Mouse (Mus musculus) stomach, embryonic 14.5 days (tissue): ENCODE measurements around the gene Camk2d. TPM values are rescaled to one million over a fixed set of nuclear protein-coding genes. Genes with fewer than 3 reads are reported as not detected.

Experiments
- ATAC-seq: fragments of 200-750 bp; cut with Nextera tagmentation; 2 replicates; pipeline ENCODE4 v1.8.0; 2017; ENCODE audit warnings: low read depth, moderate TSS enrichment; ENCODE audit not compliant: insufficient number of reproducible peaks, insufficient read depth, low FRiP score
- H3K27ac ChIP-seq: fragments of 300-500 bp; sonication (generic); 2 replicates; pipeline ENCODE4 v1.5.1; 2014; ENCODE audit warnings: mild to moderate bottlenecking, low read length, moderate library complexity, mixed read lengths
- H3K27me3 ChIP-seq: fragments of 300-500 bp; sonication (generic); 2 replicates; pipeline ENCODE4 v1.6.1; 2014; ENCODE audit warnings: low read length, control low read depth, mixed read lengths; ENCODE audit not compliant: control insufficient read depth, insufficient read depth
- H3K36me3 ChIP-seq: fragments of 300-500 bp; sonication (generic); 2 replicates; pipeline ENCODE4 v1.6.1; 2014; ENCODE audit warnings: mild to moderate bottlenecking, control low read depth, low read length, moderate library complexity, mixed read lengths; ENCODE audit not compliant: control insufficient read depth, insufficient read depth
- H3K4me1 ChIP-seq: fragments of 300-500 bp; sonication (generic); 2 replicates; pipeline ENCODE4 v1.6.1; 2014; ENCODE audit warnings: low read length, control low read depth, mixed read lengths; ENCODE audit not compliant: control insufficient read depth, insufficient read depth
- H3K4me2 ChIP-seq: fragments of 300-500 bp; sonication (generic); replicated peaks from 2 replicates; pipeline ENCODE4 v1.6.1; 2014; ENCODE audit warnings: low read depth, low read length, control low read depth
- H3K4me3 ChIP-seq: fragments of 300-500 bp; sonication (generic); 2 replicates; pipeline ENCODE4 v1.5.1; 2014; ENCODE audit warnings: low read depth, low read length, control low read depth
- H3K9ac ChIP-seq: fragments of 300-500 bp; sonication (generic); replicated peaks from 2 replicates; pipeline ENCODE4 v1.6.1; 2014; ENCODE audit warnings: low read depth, mild to moderate bottlenecking, control low read depth, low read length, moderate library complexity, mixed read lengths
- H3K9me3 ChIP-seq: fragments of 300-500 bp; sonication (generic); 2 replicates; pipeline ENCODE4 v1.6.1; 2016; ENCODE audit warnings: low read depth, low read length, control low read depth; ENCODE audit not compliant: control insufficient read depth
- WGBS: fragments of 180-500 bp; shearing (Covaris S2); extraction: QIAGEN DNeasy Blood & Tissue Kit; methylation state at CpG from one replicate; pipeline ENCODE4 v1.1.7; 2014; 5-methylcytosine and 5-hydroxymethylcytosine counted together
- polyA plus RNA-seq: library from polyadenylated mRNA; unstranded; fragments of >200 nt; fragmentation: Nextera tagmentation; extraction: Ambion mirVana; gene quantifications from 2 replicates; pipeline ENCODE4 v1.2.1, GENCODE M21; 2014

Camk2d gene
- polyA plus RNA-seq, result 49.0 and 51.7 TPM in 2 replicates

DNA sequence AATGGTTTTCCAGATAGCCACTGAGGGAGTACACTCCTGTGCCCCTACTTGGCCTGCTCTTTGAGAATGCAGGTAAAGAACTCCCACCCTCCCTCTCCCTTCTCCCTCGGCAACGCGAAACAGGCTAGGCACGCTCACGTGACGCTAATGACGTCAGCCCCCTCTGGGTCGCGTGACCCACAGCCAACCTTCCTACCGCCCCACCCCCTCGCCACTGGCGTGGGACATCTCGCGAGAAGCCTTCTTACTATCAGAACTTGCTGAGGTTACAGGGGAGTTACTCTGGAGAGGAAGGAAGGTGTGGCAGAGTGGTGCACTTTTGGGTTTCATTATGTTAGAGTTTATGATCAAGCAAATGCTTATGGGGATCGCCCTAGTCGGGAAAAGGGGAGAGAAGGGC lies at the start of gene Camk2d:
Gene Camk2d, plus strand, starts transcription at position 217 of the 400 bp plus-strand sequence.
- H3K36me3 ChIP-seq, result no peaks in the 10 kb centered on the region
- no peaks in the 10 kb centered on the region for H3K27me3 ChIP-seq
- H3K9ac ChIP-seq, result peak within 1 kb of the TSS; percentile 92
- H3K4me3 ChIP-seq, result peak within 1 kb of the TSS; percentile 83
- no peaks in the 10 kb centered on the region for H3K9me3 ChIP-seq
- WGBS, result under 1% methylated on average over 16 of the region's 16 CpGs
- 0 out of 2 replicates have a peak, but pooled peaks cover 6% of the 10 kb centered on the region for H3K4me1 ChIP-seq
- H3K4me2 ChIP-seq, result peak within 1 kb of the TSS; percentile 85
- ATAC-seq, result peak; percentile 91
- peak within 1 kb of the TSS; percentile 95 for H3K27ac ChIP-seq

DNA sequence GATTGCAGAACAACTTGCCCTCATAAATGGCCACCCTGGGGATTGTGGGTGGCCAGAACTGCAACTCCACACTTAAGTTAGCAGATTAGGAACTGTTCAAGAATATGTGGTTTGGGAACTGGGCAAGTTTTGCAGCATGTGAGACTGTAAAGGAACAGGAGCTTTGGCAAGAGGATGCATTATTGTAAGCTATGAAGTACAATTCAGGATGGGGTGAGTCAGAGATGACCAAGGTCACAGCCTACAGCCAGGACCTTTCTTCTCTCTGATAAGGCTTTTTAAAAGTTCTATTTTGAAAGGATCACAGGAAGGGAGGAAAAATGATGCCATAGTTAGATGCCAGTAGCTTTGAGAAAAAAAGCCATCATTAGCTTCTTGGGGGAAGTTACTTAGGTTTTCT lies 48.2 kb upstream of the Camk2d start:
- Histone ChIP-seq H3K27me3 (no peaks in the 10 kb centered on the region), H3K4me3 (no peak overlapping the region), H3K4me2 (no peak overlapping the region), H3K9ac (no peak overlapping the region), H3K4me1 (no peaks in the 10 kb centered on the region), H3K36me3 (no peaks in the 10 kb centered on the region), H3K27ac (no peak overlapping the region), H3K9me3 (no peaks in the 10 kb centered on the region)
- ATAC-seq, result no peak

DNA sequence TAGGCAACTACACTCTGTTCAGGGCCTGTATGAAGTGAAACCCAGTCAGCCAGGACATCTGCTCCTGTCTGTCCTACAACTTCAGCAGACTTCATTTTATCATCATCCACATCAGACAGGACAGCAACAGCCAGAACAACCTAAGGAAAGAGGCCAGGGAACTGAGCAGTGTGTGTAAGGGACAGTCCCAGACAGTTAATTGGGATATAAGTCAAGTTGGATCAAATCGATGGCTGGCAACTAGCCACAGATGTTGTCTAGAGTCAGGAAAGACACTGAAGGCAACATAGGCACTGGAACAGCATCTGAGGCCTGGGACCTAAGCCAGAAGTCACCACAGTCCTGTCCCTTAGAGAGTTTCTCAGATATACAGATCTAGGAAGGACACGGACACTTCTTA lies 32.5 kb upstream of the Camk2d start:
- no peak for ATAC-seq
- 90% methylated on average over 2 of the region's 2 CpGs for WGBS
- H3K4me1 ChIP-seq, result no peaks in the 10 kb centered on the region

DNA sequence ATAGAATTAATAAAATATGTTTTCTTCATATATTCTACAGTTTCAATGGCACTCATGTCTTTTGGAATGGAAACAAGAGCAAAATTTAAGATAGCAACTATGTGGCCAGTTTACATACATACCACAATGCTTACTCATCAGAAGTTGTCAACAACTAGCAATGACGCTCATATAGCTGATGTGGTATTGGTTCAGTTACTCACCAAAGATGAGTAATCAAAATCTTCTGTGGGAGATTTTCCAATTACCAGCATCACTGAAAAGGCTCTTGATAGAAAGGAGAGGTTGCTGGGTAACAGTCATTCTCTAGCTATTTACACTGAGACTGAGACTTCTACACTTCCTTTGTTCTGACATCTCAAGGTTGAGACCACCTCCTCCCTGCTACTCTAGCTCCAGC lies 25.5 kb upstream of the Camk2d start:
- H3K4me2 ChIP-seq, result no peak overlapping the region
- no peak overlapping the region for H3K4me3 ChIP-seq
- H3K27ac ChIP-seq, result no peak overlapping the region
- 89% methylated on average over 1 of the region's 1 CpGs for WGBS
- H3K9ac ChIP-seq, result no peak overlapping the region
- H3K4me1 ChIP-seq, result no peaks in the 10 kb centered on the region
- H3K27me3 ChIP-seq, result no peaks in the 10 kb centered on the region
- no peak for ATAC-seq
- no peaks in the 10 kb centered on the region for H3K9me3 ChIP-seq
- no peaks in the 10 kb centered on the region for H3K36me3 ChIP-seq

More for the DNA sequence above, 32.5 kb upstream of the Camk2d start:
- Histone ChIP-seq H3K4me2 (no peak overlapping the region), H3K9me3 (no peaks in the 10 kb centered on the region), H3K27ac (no peak overlapping the region), H3K27me3 (no peaks in the 10 kb centered on the region), H3K9ac (no peak overlapping the region), H3K36me3 (no peaks in the 10 kb centered on the region), H3K4me3 (no peak overlapping the region)

DNA sequence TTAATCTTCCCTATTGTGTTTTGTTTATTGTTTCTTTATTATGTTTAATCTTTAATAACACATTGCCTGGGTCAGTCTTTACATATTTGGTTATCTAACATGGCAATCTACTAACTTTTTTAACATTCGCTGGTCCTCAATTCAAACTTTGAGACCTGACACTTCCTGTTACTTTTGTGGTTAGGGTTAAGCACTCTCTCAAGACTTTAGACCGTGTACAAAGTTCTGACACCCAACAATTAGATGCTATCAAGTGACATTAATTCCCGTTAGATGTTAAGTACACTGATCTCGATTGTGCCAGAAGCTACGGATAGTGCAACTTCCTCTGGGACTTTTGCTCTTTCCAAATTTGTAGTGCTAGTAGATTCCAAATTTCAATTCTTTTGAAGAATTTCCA lies 23.2 kb upstream of the Camk2d start:
- ATAC-seq, result no peak
- no peaks in the 10 kb centered on the region for H3K4me1 ChIP-seq
- no peak overlapping the region for H3K4me2 ChIP-seq
- no peaks in the 10 kb centered on the region for H3K36me3 ChIP-seq
- H3K27ac ChIP-seq, result no peak overlapping the region
- no peaks in the 10 kb centered on the region for H3K9me3 ChIP-seq
- 80% methylated on average over 5 of the region's 5 CpGs for WGBS
- H3K9ac ChIP-seq, result no peak overlapping the region
- H3K27me3 ChIP-seq, result no peaks in the 10 kb centered on the region
- no peak overlapping the region for H3K4me3 ChIP-seq

DNA sequence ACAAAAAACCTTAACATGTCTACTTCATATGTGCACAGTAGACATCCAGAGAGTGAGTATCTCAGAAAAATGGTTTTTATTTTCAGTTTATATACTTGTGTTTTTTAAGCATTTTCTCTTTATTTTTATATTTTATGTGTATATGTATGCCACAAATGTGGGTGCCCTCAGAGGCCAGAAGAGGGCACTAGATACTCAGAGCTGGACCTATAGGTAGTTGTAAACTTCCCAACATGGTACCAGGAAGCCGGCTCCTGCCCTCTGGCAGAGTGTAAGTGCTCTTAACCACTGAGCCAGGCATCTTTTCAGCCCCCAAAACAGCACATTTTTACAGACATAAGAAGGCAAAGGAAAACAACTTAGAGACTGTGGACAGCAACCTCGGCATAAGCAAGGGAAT lies 20.2 kb upstream of the Camk2d start:
- H3K9me3 ChIP-seq, result no peaks in the 10 kb centered on the region
- no peak overlapping the region for H3K27ac ChIP-seq
- no peaks in the 10 kb centered on the region for H3K36me3 ChIP-seq
- no peaks in the 10 kb centered on the region for H3K27me3 ChIP-seq
- WGBS, result 60% methylated on average over 2 of the region's 2 CpGs
- no peak overlapping the region for H3K4me3 ChIP-seq
- H3K9ac ChIP-seq, result no peak overlapping the region
- no peak overlapping the region for H3K4me2 ChIP-seq
- ATAC-seq, result no peak
- H3K4me1 ChIP-seq, result no peaks in the 10 kb centered on the region

DNA sequence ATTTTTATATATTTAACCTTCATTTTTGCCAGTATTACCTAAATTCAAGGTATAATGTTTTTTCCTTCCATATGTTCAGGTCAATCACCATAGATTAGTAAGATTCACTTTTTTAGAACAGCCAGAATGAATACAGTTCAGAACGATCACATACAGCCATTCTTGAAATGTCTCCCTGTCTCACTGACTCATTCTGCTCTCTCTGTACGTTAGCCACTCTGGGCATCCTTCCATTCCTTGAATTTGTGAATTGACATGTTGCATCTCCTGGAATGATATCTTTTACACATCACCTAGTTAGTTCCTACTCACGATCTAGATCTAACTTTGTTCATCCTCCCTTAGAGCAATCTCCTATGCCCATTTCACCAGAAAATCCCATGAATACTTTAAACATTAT lies 10.0 kb upstream of the Camk2d start:
- H3K4me1 ChIP-seq, result no peaks in the 10 kb centered on the region
- no peaks in the 10 kb centered on the region for H3K27me3 ChIP-seq
- H3K9me3 ChIP-seq, result no peaks in the 10 kb centered on the region
- WGBS, result 81% methylated on average over 3 of the region's 3 CpGs
- no peak overlapping the region for H3K4me2 ChIP-seq
- ATAC-seq, result no peak
- H3K4me3 ChIP-seq, result no peak overlapping the region
- H3K9ac ChIP-seq, result no peak overlapping the region
- H3K36me3 ChIP-seq, result no peaks in the 10 kb centered on the region
- H3K27ac ChIP-seq, result no peak overlapping the region

DNA sequence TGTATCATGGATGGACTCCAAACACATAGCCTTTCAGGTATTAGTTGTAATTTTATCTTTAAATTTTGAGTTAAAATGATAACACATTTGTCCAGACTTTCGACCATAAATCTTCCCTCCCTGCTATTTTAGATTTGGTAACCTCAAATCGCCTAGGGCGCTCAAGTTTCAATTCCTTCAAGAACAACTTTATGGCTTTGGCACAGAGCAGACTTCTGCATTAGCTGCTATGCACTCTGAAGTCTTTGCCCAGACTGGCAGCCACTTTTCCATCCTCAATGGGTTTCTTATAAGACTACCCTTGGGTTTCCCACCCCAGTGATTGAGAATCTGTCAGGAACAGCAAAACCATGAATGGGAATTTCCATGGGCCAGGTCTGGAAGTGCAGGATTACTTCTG lies 8.6 kb upstream of the Camk2d start:
- WGBS, result 83% methylated on average over 3 of the region's 3 CpGs
- Histone ChIP-seq H3K9ac (no peak overlapping the region), H3K4me1 (no peaks in the 10 kb centered on the region), H3K27me3 (no peaks in the 10 kb centered on the region), H3K27ac (no peak overlapping the region), H3K36me3 (no peaks in the 10 kb centered on the region), H3K4me3 (no peak overlapping the region), H3K9me3 (no peaks in the 10 kb centered on the region), H3K4me2 (no peak overlapping the region)
- no peak for ATAC-seq

DNA sequence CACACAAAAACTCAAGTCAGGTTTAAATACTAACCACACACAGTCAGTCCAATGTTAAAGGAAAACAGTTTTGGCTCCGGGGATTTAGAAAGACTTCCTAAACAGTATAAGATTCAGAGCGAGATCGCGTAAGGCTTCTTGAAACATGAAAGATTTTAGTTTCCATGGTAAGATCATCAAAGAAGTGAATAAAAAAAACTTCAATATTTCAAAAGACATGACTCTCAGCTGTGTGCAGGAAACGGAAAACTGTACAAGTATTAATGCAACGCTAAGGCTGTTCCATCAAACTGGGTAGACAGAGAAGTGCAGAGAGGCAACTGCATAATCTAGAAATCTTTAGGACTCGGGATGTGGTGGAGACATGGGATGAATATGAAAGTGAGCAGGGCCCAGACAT lies 6.5 kb upstream of the Camk2d start:
- Histone ChIP-seq H3K36me3 (no peaks in the 10 kb centered on the region), H3K27ac (no peak overlapping the region), H3K4me2 (no peak overlapping the region), H3K9me3 (no peaks in the 10 kb centered on the region), H3K4me1 (no peaks in the 10 kb centered on the region), H3K9ac (no peak overlapping the region), H3K4me3 (no peak overlapping the region), H3K27me3 (no peaks in the 10 kb centered on the region)
- WGBS, result 88% methylated on average over 7 of the region's 7 CpGs
- ATAC-seq, result no peak
